Mouse (Mus musculus): ENCODE measurements around the gene Crx. TPM values are rescaled to one million over a fixed set of nuclear protein-coding genes. Genes with fewer than 3 reads are reported as not detected.

Gene Crx
- polyA plus RNA-seq, 1 experiment from 2014 or later: 0.18 TPM

- peaks cover under 1% of the 10 kb centered on the region; the same call in 1 of the 2 replicates for H3K4me1 ChIP-seq (ENCODE audit: control insufficient read depth, insufficient read depth, low read length)
- H3K36me3 ChIP-seq (ENCODE audit: control insufficient read depth, insufficient read depth, low read length): peaks cover 31% of the 10 kb centered on the region
- no peak overlapping the region for H3K4me3 ChIP-seq (replicated peaks; ENCODE audit: low read depth, low read length)
- ATAC-seq (ENCODE audit: low FRiP score, low TSS enrichment) (no peak), DNase-seq (no peak)
- H3K27ac ChIP-seq (replicated peaks; ENCODE audit: low read depth, low read length): no peak overlapping the region
- WGBS: 87% methylated on average over 2 of the region's 2 CpGs
- no peaks in the 10 kb centered on the region for H3K27me3 ChIP-seq (ENCODE audit: control insufficient read depth, insufficient read depth, low read length)
- H3K9me3 ChIP-seq (ENCODE audit: control insufficient read depth, low read length): no peaks in the 10 kb centered on the region
- no peak overlapping the region for H3K9ac ChIP-seq (replicated peaks; ENCODE audit: low read length)
- H3K4me2 ChIP-seq (ENCODE audit: low read length): no peak overlapping the region
These were observed 35.0 kb upstream of the Crx start for GRCm38 (mm10) chr7:15914751-15915150.

- H3K27me3 ChIP-seq (ENCODE audit: control insufficient read depth, insufficient read depth, low read length): no peaks in the 10 kb centered on the region
- no peak overlapping the region for H3K4me3 ChIP-seq (replicated peaks; ENCODE audit: low read depth, low read length)
- WGBS: 46% methylated on average over 2 of the region's 2 CpGs
- ATAC-seq (ENCODE audit: low FRiP score, low TSS enrichment) (no peak), DNase-seq (peak; percentile 64)
- H3K9me3 ChIP-seq (ENCODE audit: control insufficient read depth, low read length): no peaks in the 10 kb centered on the region
- peaks cover 26% of the 10 kb centered on the region for H3K36me3 ChIP-seq (ENCODE audit: control insufficient read depth, insufficient read depth, low read length)
- no peaks in the 10 kb centered on the region for H3K4me1 ChIP-seq (ENCODE audit: control insufficient read depth, insufficient read depth, low read length)
- H3K9ac ChIP-seq (replicated peaks; ENCODE audit: low read length): no peak overlapping the region
- no peak overlapping the region for H3K4me2 ChIP-seq (ENCODE audit: low read length)
- H3K27ac ChIP-seq (replicated peaks; ENCODE audit: low read depth, low read length): no peak overlapping the region
These were observed 34.5 kb upstream of the Crx start for GRCm38 (mm10) chr7:15914252-15914651.

- H3K27me3 ChIP-seq (ENCODE audit: control insufficient read depth, insufficient read depth, low read length): no peaks in the 10 kb centered on the region
- no peak overlapping the region for H3K4me2 ChIP-seq (ENCODE audit: low read length)
- H3K4me3 ChIP-seq (replicated peaks; ENCODE audit: low read depth, low read length): no peak overlapping the region
- no peak overlapping the region for H3K9ac ChIP-seq (replicated peaks; ENCODE audit: low read length)
- DNase-seq: peak; percentile 92
- no peak overlapping the region for H3K27ac ChIP-seq (replicated peaks; ENCODE audit: low read depth, low read length)
- peak; percentile 78; the same call in 1 of the 2 replicates for ATAC-seq (ENCODE audit: low FRiP score, low TSS enrichment)
- no peaks in the 10 kb centered on the region for H3K4me1 ChIP-seq (ENCODE audit: control insufficient read depth, insufficient read depth, low read length)
- WGBS: 0% methylated on average over 4 of the region's 4 CpGs
- H3K9me3 ChIP-seq (ENCODE audit: control insufficient read depth, low read length): no peaks in the 10 kb centered on the region
- peaks cover 10% of the 10 kb centered on the region; the same call in 1 of the 2 replicates for H3K36me3 ChIP-seq (ENCODE audit: control insufficient read depth, insufficient read depth, low read length)
These were observed 32.4 kb upstream of the Crx start for GRCm38 (mm10) chr7:15912183-15912582.

GRCm38 (mm10) chr7:15910521-15910920, 30.8 kb upstream of the Crx start:
- Histone ChIP-seq H3K4me1 (ENCODE audit: control insufficient read depth, insufficient read depth, low read length) (no peaks in the 10 kb centered on the region), H3K4me2 (ENCODE audit: low read length) (no peak overlapping the region), H3K4me3 (replicated peaks; ENCODE audit: low read depth, low read length) (no peak overlapping the region), H3K27me3 (ENCODE audit: control insufficient read depth, insufficient read depth, low read length) (no peaks in the 10 kb centered on the region), H3K9ac (replicated peaks; ENCODE audit: low read length) (no peak overlapping the region), H3K27ac (replicated peaks; ENCODE audit: low read depth, low read length) (no peak overlapping the region), H3K9me3 (ENCODE audit: control insufficient read depth, low read length) (no peaks in the 10 kb centered on the region), H3K36me3 (ENCODE audit: control insufficient read depth, insufficient read depth, low read length) (no peaks in the 10 kb centered on the region)
- ATAC-seq (ENCODE audit: low FRiP score, low TSS enrichment) (no peak), DNase-seq (no peak)
- WGBS: 85% methylated on average over 5 of the region's 5 CpGs

- Histone ChIP-seq H3K4me1 (ENCODE audit: control insufficient read depth, insufficient read depth, low read length) (no peaks in the 10 kb centered on the region), H3K4me2 (ENCODE audit: low read length) (no peak overlapping the region), H3K9ac (replicated peaks; ENCODE audit: low read length) (no peak overlapping the region), H3K36me3 (ENCODE audit: control insufficient read depth, insufficient read depth, low read length) (no peaks in the 10 kb centered on the region), H3K27me3 (ENCODE audit: control insufficient read depth, insufficient read depth, low read length) (no peaks in the 10 kb centered on the region), H3K9me3 (ENCODE audit: control insufficient read depth, low read length) (no peaks in the 10 kb centered on the region), H3K4me3 (replicated peaks; ENCODE audit: low read depth, low read length) (no peak overlapping the region), H3K27ac (replicated peaks; ENCODE audit: low read depth, low read length) (no peak overlapping the region)
- no peak for ATAC-seq (ENCODE audit: low FRiP score, low TSS enrichment)
- 82% methylated on average over 8 of the region's 8 CpGs for WGBS
- DNase-seq: no peak
These were observed 28.3 kb upstream of the Crx start for GRCm38 (mm10) chr7:15907971-15908590.

GRCm38 (mm10) chr7:15906602-15907001, 26.8 kb upstream of the Crx start:
- no peak overlapping the region for H3K4me3 ChIP-seq (replicated peaks; ENCODE audit: low read depth, low read length)
- 100% methylated on average over 1 of the region's 1 CpGs for WGBS
- H3K36me3 ChIP-seq (ENCODE audit: control insufficient read depth, insufficient read depth, low read length): no peaks in the 10 kb centered on the region
- H3K27ac ChIP-seq (replicated peaks; ENCODE audit: low read depth, low read length): no peak overlapping the region
- ATAC-seq (ENCODE audit: low FRiP score, low TSS enrichment) (no peak), DNase-seq (no peak)
- no peak overlapping the region for H3K4me2 ChIP-seq (ENCODE audit: low read length)
- H3K4me1 ChIP-seq (ENCODE audit: control insufficient read depth, insufficient read depth, low read length): no peaks in the 10 kb centered on the region
- no peaks in the 10 kb centered on the region for H3K27me3 ChIP-seq (ENCODE audit: control insufficient read depth, insufficient read depth, low read length)
- H3K9me3 ChIP-seq (ENCODE audit: control insufficient read depth, low read length): no peaks in the 10 kb centered on the region
- H3K9ac ChIP-seq (replicated peaks; ENCODE audit: low read length): no peak overlapping the region

- ATAC-seq (ENCODE audit: low FRiP score, low TSS enrichment): no peak
- Histone ChIP-seq H3K4me1 (ENCODE audit: control insufficient read depth, insufficient read depth, low read length) (no peaks in the 10 kb centered on the region), H3K27ac (replicated peaks; ENCODE audit: low read depth, low read length) (no peak overlapping the region), H3K4me2 (ENCODE audit: low read length) (no peak overlapping the region), H3K27me3 (ENCODE audit: control insufficient read depth, insufficient read depth, low read length) (no peaks in the 10 kb centered on the region), H3K36me3 (ENCODE audit: control insufficient read depth, insufficient read depth, low read length) (no peaks in the 10 kb centered on the region), H3K4me3 (replicated peaks; ENCODE audit: low read depth, low read length) (no peak overlapping the region), H3K9ac (replicated peaks; ENCODE audit: low read length) (no peak overlapping the region), H3K9me3 (ENCODE audit: control insufficient read depth, low read length) (no peaks in the 10 kb centered on the region)
- DNase-seq: peak; percentile 4
- 29% methylated on average over 7 of the region's 7 CpGs for WGBS
These were observed 26.1 kb upstream of the Crx start for GRCm38 (mm10) chr7:15905861-15906260.

- H3K4me3 ChIP-seq (replicated peaks; ENCODE audit: low read depth, low read length): no peak overlapping the region
These were observed 21.7 kb upstream of the Crx start for GRCm38 (mm10) chr7:15901366-15902048.

GRCm38 (mm10) chr7:15894251-15894650, 14.5 kb upstream of the Crx start:
- ATAC-seq (ENCODE audit: low FRiP score, low TSS enrichment) (no peak), DNase-seq (no peak)
- Histone ChIP-seq H3K36me3 (ENCODE audit: control insufficient read depth, insufficient read depth, low read length) (no peaks in the 10 kb centered on the region), H3K9ac (replicated peaks; ENCODE audit: low read length) (no peak overlapping the region), H3K4me2 (ENCODE audit: low read length) (no peak overlapping the region), H3K27ac (replicated peaks; ENCODE audit: low read depth, low read length) (no peak overlapping the region), H3K9me3 (ENCODE audit: control insufficient read depth, low read length) (no peaks in the 10 kb centered on the region), H3K4me1 (ENCODE audit: control insufficient read depth, insufficient read depth, low read length) (no peaks in the 10 kb centered on the region), H3K4me3 (replicated peaks; ENCODE audit: low read depth, low read length) (no peak overlapping the region), H3K27me3 (ENCODE audit: control insufficient read depth, insufficient read depth, low read length) (no peaks in the 10 kb centered on the region)
- WGBS: 81% methylated on average over 1 of the region's 1 CpGs

More at GRCm38 (mm10) chr7:15901366-15902048, 21.7 kb upstream of the Crx start:
- H3K4me1 ChIP-seq (ENCODE audit: control insufficient read depth, insufficient read depth, low read length): no peaks in the 10 kb centered on the region
- 78% methylated on average over 9 of the region's 9 CpGs for whole genome bisulfite sequencing
- H3K27me3 ChIP-seq (ENCODE audit: control insufficient read depth, insufficient read depth, low read length): no peaks in the 10 kb centered on the region
- H3K4me2 ChIP-seq (ENCODE audit: low read length): no peak overlapping the region
- H3K27ac ChIP-seq (replicated peaks; ENCODE audit: low read depth, low read length): no peak overlapping the region
- no peaks in the 10 kb centered on the region for H3K36me3 ChIP-seq (ENCODE audit: control insufficient read depth, insufficient read depth, low read length)
- DNase-seq: no peak
- H3K9ac ChIP-seq (replicated peaks; ENCODE audit: low read length): no peak overlapping the region
- H3K9me3 ChIP-seq (ENCODE audit: control insufficient read depth, low read length): no peaks in the 10 kb centered on the region
- ATAC-seq (ENCODE audit: low FRiP score, low TSS enrichment): no peak

Data from midbrain, embryonic 14.5 days (tissue).